Mouse (Mus musculus) gastrocnemius, adult 2 months (tissue): ENCODE data around the gene Slc4a4. TPM values are rescaled to one million over a fixed set of nuclear protein-coding genes. Genes with fewer than 3 reads are reported as not detected.

Source experiments
- DNase-seq: peaks from one replicate; pipeline ENCODE4 v3.0.0; 2022
- H3K27ac ChIP-seq: fragments of 200-600 bp; 2 replicates; pipeline ENCODE4 v1.8.1; 2022; ENCODE audit warnings: mild to moderate bottlenecking
- H3K4me3 ChIP-seq: fragments of 200-600 bp; 2 replicates; pipeline ENCODE4 v1.8.1; 2022; ENCODE audit warnings: mild to moderate bottlenecking, moderate library complexity
- CTCF ChIP-seq: fragments of 200-600 bp; IDR thresholded peaks from 2 replicates; pipeline ENCODE4 v1.8.1; 2022; ENCODE audit warnings: antibody characterized with exemption, mild to moderate bottlenecking, moderate library complexity
- intact Hi-C: fragments of 180-260 bp; cut with DNase I; formaldehyde crosslinking; loops from one replicate; pipeline ENCODE4 v1.15.1; 2025
- total RNA-seq, 2 experiments: library from RNA; stranded (reverse); gene quantifications; 2 replicates each; pipeline ENCODE4 v1.2.3; 2021

Gene Slc4a4
- total RNA-seq, 2 experiments from 2014 or later: 14.0 to 19.8 TPM

DNA sequence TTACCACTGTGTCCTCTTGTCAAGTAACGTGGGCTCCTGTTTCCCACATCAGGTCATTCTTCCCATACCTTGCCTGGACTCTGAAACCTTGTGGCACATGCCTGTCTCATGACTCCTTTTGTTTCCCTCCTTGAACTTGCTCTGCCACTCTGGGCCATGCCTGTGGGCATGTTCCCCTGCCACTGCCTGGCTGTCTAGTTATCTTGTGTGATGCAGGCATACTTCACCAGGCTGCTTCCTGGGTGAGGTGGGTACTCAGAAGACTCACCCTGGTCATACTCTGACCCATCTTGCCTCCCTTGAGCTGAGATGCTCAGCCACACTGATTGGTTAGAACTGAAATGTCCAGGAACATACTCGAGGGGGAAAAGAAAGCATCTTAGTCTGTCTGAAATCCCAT lies 390.4 kb downstream of the Slc4a4 start:
- no peak for TF ChIP-seq CTCF
- intact Hi-C loops: no loop called here
- DNase-seq: no peak
- Histone ChIP-seq H3K4me3 (no peak overlapping the region), H3K27ac (no peak overlapping the region)

DNA sequence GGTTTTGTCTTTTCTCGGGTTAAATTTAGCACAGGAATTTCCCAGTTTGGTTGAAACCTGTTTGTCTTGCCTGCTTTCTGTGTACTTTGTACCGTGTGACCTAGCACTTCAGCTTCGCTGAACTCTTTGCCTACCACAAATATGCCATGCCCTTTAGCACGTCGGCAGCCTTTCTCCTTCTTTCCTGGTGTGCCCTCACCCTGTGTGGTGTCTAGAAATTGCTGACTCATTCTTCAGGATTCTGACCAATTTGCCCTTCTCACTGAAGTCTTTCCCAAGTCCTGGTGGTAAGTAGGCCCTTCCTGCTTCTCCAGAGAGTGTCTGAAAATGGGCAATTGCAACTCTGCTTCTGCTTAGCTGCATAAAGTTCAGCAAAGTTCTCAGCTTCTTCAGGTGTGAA lies 391.0 kb downstream of the Slc4a4 start:
- H3K4me3 ChIP-seq: no peak overlapping the region
- DNase-seq: no peak
- no peak overlapping the region for H3K27ac ChIP-seq
- TF ChIP-seq CTCF: no peak
- intact Hi-C loops: no loop called here

DNA sequence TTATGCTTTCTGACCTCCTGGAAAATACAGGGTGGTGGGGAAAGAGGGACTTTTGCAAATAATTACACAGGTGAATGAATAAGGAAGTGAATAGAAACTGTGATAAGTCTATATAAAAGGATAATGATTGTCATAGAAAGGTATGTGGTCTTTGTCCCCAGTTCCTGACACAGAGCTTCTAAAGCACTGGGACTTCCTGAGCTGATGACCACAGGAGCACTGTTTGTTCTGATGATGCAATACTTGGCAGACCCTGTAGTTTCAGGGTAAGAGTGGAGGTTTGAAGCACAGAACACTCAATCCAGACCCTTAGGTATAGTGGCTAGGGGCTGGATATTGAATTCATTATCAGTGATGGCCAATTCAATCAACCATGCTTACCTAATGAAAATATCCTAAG lies 391.7 kb downstream of the Slc4a4 start:
- H3K27ac ChIP-seq: no peak overlapping the region
- intact Hi-C loops: no loop called here
- H3K4me3 ChIP-seq: no peak overlapping the region
- TF ChIP-seq CTCF: no peak
- no peak for DNase-seq

DNA sequence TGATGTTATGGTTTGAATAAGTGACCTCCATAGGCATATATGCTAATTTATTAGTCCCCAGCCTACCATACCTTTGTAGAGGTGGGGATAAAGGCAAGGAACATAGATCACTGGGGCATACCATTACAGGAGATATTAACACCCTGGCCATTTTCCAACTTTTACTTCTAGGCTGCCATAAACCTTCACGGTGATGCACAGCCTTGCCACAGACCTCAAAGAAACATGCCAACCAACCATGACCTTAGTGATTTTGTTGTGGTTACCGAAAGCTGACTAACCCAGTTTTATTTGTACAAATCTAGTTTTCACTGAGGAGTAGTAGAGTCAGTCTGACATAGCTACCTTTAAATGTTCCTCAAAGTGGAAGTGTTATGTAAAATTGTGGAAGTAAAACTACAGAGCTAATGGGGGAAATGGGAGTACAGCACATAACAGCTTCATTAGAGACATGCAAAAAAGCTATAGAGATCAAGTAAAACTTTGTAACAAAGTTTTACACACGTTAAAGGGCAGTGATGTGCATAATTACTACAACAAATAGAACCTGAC lies 393.8 kb downstream of the Slc4a4 start:
- intact Hi-C loops: no loop called here
- no peak for DNase-seq
- Histone ChIP-seq H3K4me3 (no peak overlapping the region), H3K27ac (no peak overlapping the region)
- TF ChIP-seq CTCF: no peak

Other genes starting within 250 kb of the Slc4a4 start
- gene Grsf1, start 210.6 kb upstream of the Slc4a4 start, total RNA-seq: 100 to 1,000 TPM; 125 to 167 TPM
- gene Mob1b, start 166.0 kb upstream of the Slc4a4 start, total RNA-seq: 10 to 100 TPM; 18.8 to 23.3 TPM
- 1 to 10 TPM; 1.0 to 1.4 TPM for gene Dck, start 121.8 kb upstream of the Slc4a4 start, total RNA-seq